Comparison of ENCODE assay signal across 25 mouse cellular contexts in the genomic region with DNA sequence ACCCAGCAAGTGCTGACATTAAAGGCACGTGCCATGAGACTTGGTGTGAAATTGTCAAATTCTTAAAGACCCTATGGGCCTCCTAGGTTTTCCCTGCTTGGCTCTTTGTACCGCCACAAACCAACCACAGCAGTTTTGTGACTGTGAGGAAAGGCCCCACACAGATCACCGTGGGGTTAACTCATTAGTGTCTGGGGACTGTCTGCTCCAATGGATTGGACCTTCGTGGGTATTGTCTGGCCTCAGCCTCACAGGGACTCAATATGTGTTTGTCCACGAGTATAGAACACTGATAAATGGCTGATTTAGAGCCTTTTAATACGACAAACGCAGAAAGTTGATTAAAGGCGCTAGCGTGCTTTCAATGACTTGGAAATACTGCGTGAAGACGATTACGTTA.
"Had no signal": no experiment of that assay in that cellular context is flagged by ENCODE, and none has a peak within 500 bp of the region (broad histone marks: within the 10 kb centered on the region; RNA-seq: fewer than 3 reads in every experiment).

No protein-coding gene starts in this region.

- H3K27ac ChIP-seq: heart, embryonic 10.5 days; hindbrain, embryonic 13.5 days; hindbrain, embryonic 15.5 days; hindbrain, postnatal 0 days; kidney, embryonic 15.5 days; kidney, postnatal 0 days; limb, embryonic 15.5 days; liver, embryonic 12.5 days; liver, embryonic 14.5 days had no signal

- H3K27me3 ChIP-seq: heart, embryonic 12.5 days; kidney, embryonic 15.5 days; limb, embryonic 13.5 days; limb, embryonic 15.5 days; liver, embryonic 12.5 days had no signal

- H3K4me3 ChIP-seq: heart, embryonic 10.5 days; heart, embryonic 12.5 days; hindbrain, embryonic 13.5 days; hindbrain, embryonic 15.5 days; kidney, embryonic 15.5 days; limb, embryonic 13.5 days; limb, embryonic 15.5 days; liver, embryonic 12.5 days had no signal

- H3K9me3 ChIP-seq: heart, embryonic 10.5 days; hindbrain, embryonic 13.5 days; hindbrain, embryonic 15.5 days; kidney, embryonic 15.5 days; limb, embryonic 13.5 days; limb, embryonic 15.5 days; liver, embryonic 12.5 days had no signal

- H3K9ac ChIP-seq: heart, embryonic 12.5 days; hindbrain, embryonic 13.5 days; hindbrain, embryonic 15.5 days; kidney, embryonic 15.5 days; limb, embryonic 13.5 days; limb, embryonic 15.5 days; liver, embryonic 12.5 days; liver, embryonic 14.5 days had no signal

- H3K36me3 ChIP-seq: heart, embryonic 10.5 days; heart, embryonic 12.5 days; hindbrain, embryonic 13.5 days; hindbrain, embryonic 15.5 days; kidney, embryonic 15.5 days; limb, embryonic 13.5 days; limb, embryonic 15.5 days; liver, embryonic 12.5 days had no signal

- H3K4me2 ChIP-seq: heart, embryonic 12.5 days; hindbrain, embryonic 13.5 days; hindbrain, embryonic 15.5 days; kidney, embryonic 15.5 days; limb, embryonic 13.5 days; limb, embryonic 15.5 days; liver, embryonic 12.5 days had no signal

- DNase-seq: gastrocnemius, postnatal 14 days; gastrocnemius, postnatal 36 days; heart, adult 18-20 months; heart, postnatal 10 days; heart, postnatal 36 days; kidney, adult 11 months; kidney, adult 2 months; kidney, adult 9 months; kidney, postnatal 14 days; kidney, postnatal 36 days; layer of hippocampus, adult 9-11 months; layer of hippocampus, postnatal 36 days; left cerebral cortex, postnatal 4 days had no signal

- H3K4me1 ChIP-seq: liver, embryonic 12.5 days had no signal

- ATAC-seq: hindbrain, postnatal 0 days; intestine, embryonic 16.5 days; liver, embryonic 12.5 days had no signal
